Mouse (Mus musculus) layer of hippocampus, postnatal 10 days (tissue): Measurements from ENCODE around the gene Aup1. TPM values are rescaled to one million over a fixed set of nuclear protein-coding genes. Genes with fewer than 3 reads are reported as not detected.

Experiments
- DNase-seq, 2 experiments: peaks; one replicate each; pipeline ENCODE4 v3.0.0; 2021; ENCODE audit warnings: low spot score in 2 of 2
- total RNA-seq, 2 experiments: library from RNA; stranded (reverse); gene quantifications; 2 replicates each; pipeline ENCODE4 v1.2.3; 2021

The Aup1 gene
- total RNA-seq, 2 experiments from 2014 or later = 92.7 to 115 TPM

- no peak for DNase-seq
Measured at GRCm38 (mm10) chr6:83029777-83030176, 24.5 kb upstream of the Aup1 start.

- no peak for DNase-seq
Measured at GRCm38 (mm10) chr6:83031111-83031510, 23.2 kb upstream of the Aup1 start.

GRCm38 (mm10) chr6:83031921-83032590, 22.3 kb upstream of the Aup1 start:
- DNase-seq = no peak

GRCm38 (mm10) chr6:83032769-83033191, 21.5 kb upstream of the Aup1 start:
- DNase-seq = no peak

GRCm38 (mm10) chr6:83033249-83034185, 20.8 kb upstream of the Aup1 start, which contains the start of the genes Dok1 and Loxl3:
TSS of gene Dok1 (minus strand) at chr6:83033471.
TSS of gene Loxl3 (plus strand) at chr6:83034173.
- peak; percentile 64 to 69 for DNase-seq

- DNase-seq = no peak
Measured at GRCm38 (mm10) chr6:83034463-83035055, 19.8 kb upstream of the Aup1 start.

GRCm38 (mm10) chr6:83037188-83037587, 17.1 kb upstream of the Aup1 start:
- no peak for DNase-seq

GRCm38 (mm10) chr6:83038496-83039012, 15.8 kb upstream of the Aup1 start:
- DNase-seq = peak; percentile 89 to 90

- DNase-seq = no peak
Measured at GRCm38 (mm10) chr6:83040601-83041000, 13.7 kb upstream of the Aup1 start.

GRCm38 (mm10) chr6:83043561-83043960, 10.8 kb upstream of the Aup1 start:
- no peak for DNase-seq

- no peak for DNase-seq
Measured at GRCm38 (mm10) chr6:83043993-83044392, 10.3 kb upstream of the Aup1 start.

GRCm38 (mm10) chr6:83044742-83045141, 9.6 kb upstream of the Aup1 start:
- DNase-seq = no peak

GRCm38 (mm10) chr6:83049367-83049766, 5.0 kb upstream of the Aup1 start:
- DNase-seq = no peak

GRCm38 (mm10) chr6:83053136-83053960, 973 bp upstream of the Aup1 start:
- DNase-seq = peak in 1 of 2 experiments; percentile 52

GRCm38 (mm10) chr6:83054871-83055431, 630 bp downstream of the Aup1 start, which contains the start of gene Htra2:
TSS of gene Htra2 (minus strand) at chr6:83055273.
- peak; percentile 55 to 66 for DNase-seq

- no peak for DNase-seq
Measured at GRCm38 (mm10) chr6:83057790-83058189, 3.5 kb downstream of the Aup1 start, which contains the start of gene Dqx1. TSS of gene Dqx1 (plus strand) at chr6:83057844.

GRCm38 (mm10) chr6:83058725-83059124, 4.4 kb downstream of the Aup1 start:
- no peak for DNase-seq

GRCm38 (mm10) chr6:83065995-83066394, 11.7 kb downstream of the Aup1 start:
- DNase-seq = no peak

GRCm38 (mm10) chr6:83066441-83066840, 12.1 kb downstream of the Aup1 start:
- DNase-seq = no peak

GRCm38 (mm10) chr6:83068221-83068620, 13.9 kb downstream of the Aup1 start:
- no peak for DNase-seq
